Mouse (Mus musculus) embryonic facial prominence, embryonic 12.5 days (tissue): ENCODE measurements around the gene Abcb8. TPM values are rescaled to one million over a fixed set of nuclear protein-coding genes. Genes with fewer than 3 reads are reported as not detected.

Experiments
- ATAC-seq: fragments of 200-750 bp; cut with Nextera tagmentation; 2 replicates; pipeline ENCODE4 v1.8.0; 2017; ENCODE audit not compliant: insufficient number of reproducible peaks, insufficient read depth, low FRiP score, low TSS enrichment
- H3K27ac ChIP-seq: fragments of 300-500 bp; sonication (generic); 2 replicates; pipeline ENCODE4 v1.5.1; 2016; ENCODE audit warnings: mild to moderate bottlenecking
- H3K27me3 ChIP-seq: fragments of 300-500 bp; sonication (generic); 2 replicates; pipeline ENCODE4 v1.6.1; 2016; ENCODE audit warnings: mild to moderate bottlenecking, moderate library complexity
- H3K36me3 ChIP-seq: fragments of 300-500 bp; sonication (generic); 2 replicates; pipeline ENCODE4 v1.6.1; 2016; ENCODE audit warnings: mild to moderate bottlenecking
- H3K4me1 ChIP-seq: fragments of 300-500 bp; sonication (generic); 2 replicates; pipeline ENCODE4 v1.6.1; 2016
- H3K4me2 ChIP-seq: fragments of 300-500 bp; sonication (generic); replicated peaks from 2 replicates; pipeline ENCODE4 v1.6.1; 2016; ENCODE audit warnings: mild to moderate bottlenecking, moderate library complexity
- H3K4me3 ChIP-seq: fragments of 300-500 bp; sonication (generic); 2 replicates; pipeline ENCODE4 v1.5.1; 2016; ENCODE audit warnings: mild to moderate bottlenecking
- H3K9ac ChIP-seq: fragments of 300-500 bp; sonication (generic); 2 replicates; pipeline ENCODE4 v1.6.1; 2016; ENCODE audit warnings: mild to moderate bottlenecking, moderate library complexity
- H3K9me3 ChIP-seq: fragments of 300-500 bp; sonication (generic); 2 replicates; pipeline ENCODE4 v1.6.1; 2016; ENCODE audit warnings: mild to moderate bottlenecking, moderate library complexity
- WGBS: fragments of 180-500 bp; shearing (Covaris S2); methylation state at CpG from one replicate; pipeline ENCODE4 v1.1.7; 2016; 5-methylcytosine and 5-hydroxymethylcytosine counted together
- polyA plus RNA-seq: library from polyadenylated mRNA; unstranded; fragments of >200 nt; fragmentation: Nextera tagmentation; extraction: Ambion mirVana; gene quantifications from 2 replicates; pipeline ENCODE4 v1.2.1, GENCODE M21; 2016

Abcb8 gene
- polyA plus RNA-seq, 1 experiment from 2014 or later, result 44.6 TPM

DNA sequence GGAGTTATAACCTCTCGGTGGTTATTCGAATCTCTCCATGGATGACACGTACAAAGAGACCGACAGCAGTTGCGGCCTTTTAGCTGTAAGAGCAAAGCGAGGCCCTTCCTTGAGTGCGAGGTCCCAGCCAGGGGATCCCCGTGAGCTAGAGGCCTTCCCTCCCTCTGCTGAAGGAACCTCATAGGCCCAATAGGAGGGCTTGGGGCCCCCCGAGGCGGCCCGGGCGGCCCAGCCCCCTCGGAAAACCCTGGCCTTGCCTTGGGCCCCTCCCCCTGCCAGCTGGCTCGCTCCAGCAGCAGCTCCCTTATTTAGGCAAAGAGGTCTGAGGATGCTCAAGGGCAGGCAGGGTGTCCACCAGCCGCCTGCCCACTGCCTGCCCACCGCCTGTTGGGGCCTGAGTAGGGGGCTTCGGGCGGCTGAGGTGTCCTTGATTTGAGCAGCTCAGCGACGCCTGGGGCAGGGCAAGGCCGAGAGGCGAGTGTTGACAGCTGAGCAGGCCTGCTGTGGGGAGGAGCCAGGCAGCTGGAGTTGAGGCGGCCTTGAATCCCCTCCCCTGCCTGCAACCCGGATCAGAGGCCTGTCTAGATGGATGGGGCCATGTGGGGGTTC lies 41.1 kb upstream of the Abcb8 start:
- peak; percentile 62 for ATAC-seq
- peaks cover 65% of the 10 kb centered on the region for H3K27me3 ChIP-seq
- no peaks in the 10 kb centered on the region for H3K36me3 ChIP-seq
- no peaks in the 10 kb centered on the region for H3K9me3 ChIP-seq
- peak overlapping the region; percentile 81 for H3K27ac ChIP-seq
- H3K9ac ChIP-seq, result peak overlapping the region; percentile 16; the same call in 1 of the 2 replicates
- H3K4me3 ChIP-seq, result peak overlapping the region; percentile 63
- peaks cover 28% of the 10 kb centered on the region for H3K4me1 ChIP-seq
- peak overlapping the region; percentile 99 for H3K4me2 ChIP-seq
- 2% methylated on average over 24 of the region's 24 CpGs for WGBS

- H3K27me3 ChIP-seq, result peaks cover 55% of the 10 kb centered on the region
- no peaks in the 10 kb centered on the region for H3K36me3 ChIP-seq
- H3K4me1 ChIP-seq, result peaks cover 28% of the 10 kb centered on the region
- no peak for ATAC-seq
- H3K4me2 ChIP-seq, result no peak overlapping the region
- WGBS, result 31% methylated on average over 4 of the region's 4 CpGs
- 0 out of 2 replicates have a peak overlapping the region, but pooled peaks have one; percentile 63 for H3K4me3 ChIP-seq
- no peak overlapping the region for H3K9ac ChIP-seq
- no peaks in the 10 kb centered on the region for H3K9me3 ChIP-seq
- H3K27ac ChIP-seq, result peak overlapping the region; percentile 81
These were observed 40.1 kb upstream of the Abcb8 start for GRCm38 (mm10) chr5:24353327-24353726.

- no peaks in the 10 kb centered on the region for H3K9me3 ChIP-seq
- no peak overlapping the region for H3K27ac ChIP-seq
- H3K4me2 ChIP-seq, result no peak overlapping the region
- H3K4me3 ChIP-seq, result no peak overlapping the region
- H3K36me3 ChIP-seq, result no peaks in the 10 kb centered on the region
- H3K4me1 ChIP-seq, result peaks cover 16% of the 10 kb centered on the region
- 58% methylated on average over 4 of the region's 4 CpGs for WGBS
- peaks cover 24% of the 10 kb centered on the region for H3K27me3 ChIP-seq
- no peak for ATAC-seq
- H3K9ac ChIP-seq, result no peak overlapping the region
These were observed 36.7 kb upstream of the Abcb8 start for GRCm38 (mm10) chr5:24356764-24357163.

DNA sequence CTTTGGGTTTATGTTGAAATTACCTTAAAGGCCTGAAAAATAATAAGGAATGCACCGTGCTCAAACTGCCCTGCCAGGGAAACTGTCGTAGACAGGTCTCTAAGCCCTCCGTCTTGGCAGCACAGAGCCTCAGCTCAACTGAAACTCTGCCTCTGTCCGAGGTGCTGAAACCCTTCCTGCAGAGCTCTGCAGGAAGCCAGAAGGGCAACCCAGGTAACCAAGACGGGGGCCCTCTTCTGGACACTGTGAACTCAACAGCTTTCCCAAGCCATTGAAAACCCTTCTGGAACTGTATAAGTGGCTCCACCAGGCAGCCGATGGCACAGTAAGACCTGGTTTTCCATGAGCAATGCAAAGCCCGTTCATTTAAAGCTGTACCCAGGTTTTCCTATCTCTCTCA lies 36.0 kb upstream of the Abcb8 start:
- Histone ChIP-seq H3K27me3 (peaks cover 21% of the 10 kb centered on the region), H3K27ac (no peak overlapping the region), H3K4me3 (no peak overlapping the region), H3K36me3 (no peaks in the 10 kb centered on the region), H3K9ac (no peak overlapping the region), H3K9me3 (no peaks in the 10 kb centered on the region), H3K4me1 (peaks cover 9% of the 10 kb centered on the region), H3K4me2 (no peak overlapping the region)
- WGBS, result 9% methylated on average over 7 of the region's 7 CpGs
- no peak for ATAC-seq

- WGBS, result 2% methylated on average over 7 of the region's 7 CpGs
These were observed 32.5 kb upstream of the Abcb8 start for GRCm38 (mm10) chr5:24360792-24361454.

GRCm38 (mm10) chr5:24363467-24363866 lies 30.0 kb upstream of the Abcb8 start:
- Histone ChIP-seq H3K4me2 (no peak overlapping the region), H3K36me3 (no peaks in the 10 kb centered on the region), H3K4me1 (no peaks in the 10 kb centered on the region), H3K9me3 (no peaks in the 10 kb centered on the region), H3K9ac (no peak overlapping the region), H3K27me3 (no peaks in the 10 kb centered on the region), H3K4me3 (no peak overlapping the region), H3K27ac (no peak overlapping the region)
- WGBS, result 74% methylated on average over 2 of the region's 2 CpGs
- no peak for ATAC-seq

More at GRCm38 (mm10) chr5:24360792-24361454, 32.5 kb upstream of the Abcb8 start:
- Histone ChIP-seq H3K27ac (no peak overlapping the region), H3K4me2 (no peak overlapping the region), H3K9me3 (no peaks in the 10 kb centered on the region), H3K4me3 (no peak overlapping the region), H3K36me3 (no peaks in the 10 kb centered on the region), H3K9ac (no peak overlapping the region), H3K4me1 (no peaks in the 10 kb centered on the region), H3K27me3 (no peaks in the 10 kb centered on the region)
- no peak; the same call in 1 of the 2 replicates for ATAC-seq

GRCm38 (mm10) chr5:24364061-24364460 lies 29.4 kb upstream of the Abcb8 start:
- Histone ChIP-seq H3K9me3 (no peaks in the 10 kb centered on the region), H3K4me3 (no peak overlapping the region), H3K27ac (no peak overlapping the region), H3K4me1 (no peaks in the 10 kb centered on the region), H3K4me2 (no peak overlapping the region), H3K9ac (no peak overlapping the region), H3K27me3 (no peaks in the 10 kb centered on the region), H3K36me3 (no peaks in the 10 kb centered on the region)
- WGBS, result 44% methylated on average over 3 of the region's 3 CpGs
- no peak for ATAC-seq

- no peak for ATAC-seq
- Histone ChIP-seq H3K9ac (no peak within 1 kb of the TSS), H3K4me1 (no peaks in the 10 kb centered on the region), H3K9me3 (no peaks in the 10 kb centered on the region), H3K27me3 (no peaks in the 10 kb centered on the region), H3K36me3 (no peaks in the 10 kb centered on the region), H3K4me3 (no peak within 1 kb of the TSS), H3K27ac (no peak within 1 kb of the TSS), H3K4me2 (no peak within 1 kb of the TSS)
- 55% methylated on average over 12 of the region's 12 CpGs for WGBS
These were observed 29.0 kb upstream of the Abcb8 start, which contains the start of gene Nos3 for GRCm38 (mm10) chr5:24364508-24364907. Gene Nos3 (plus strand): TSS chr5:24364810.

- Histone ChIP-seq H3K4me1 (no peaks in the 10 kb centered on the region), H3K9me3 (no peaks in the 10 kb centered on the region), H3K27me3 (no peaks in the 10 kb centered on the region), H3K36me3 (no peaks in the 10 kb centered on the region), H3K9ac (no peak overlapping the region), H3K27ac (no peak overlapping the region), H3K4me3 (no peak overlapping the region), H3K4me2 (no peak overlapping the region)
- 86% methylated on average over 10 of the region's 10 CpGs for WGBS
- ATAC-seq, result no peak
These were observed 28.5 kb upstream of the Abcb8 start for GRCm38 (mm10) chr5:24364963-24365362.

DNA sequence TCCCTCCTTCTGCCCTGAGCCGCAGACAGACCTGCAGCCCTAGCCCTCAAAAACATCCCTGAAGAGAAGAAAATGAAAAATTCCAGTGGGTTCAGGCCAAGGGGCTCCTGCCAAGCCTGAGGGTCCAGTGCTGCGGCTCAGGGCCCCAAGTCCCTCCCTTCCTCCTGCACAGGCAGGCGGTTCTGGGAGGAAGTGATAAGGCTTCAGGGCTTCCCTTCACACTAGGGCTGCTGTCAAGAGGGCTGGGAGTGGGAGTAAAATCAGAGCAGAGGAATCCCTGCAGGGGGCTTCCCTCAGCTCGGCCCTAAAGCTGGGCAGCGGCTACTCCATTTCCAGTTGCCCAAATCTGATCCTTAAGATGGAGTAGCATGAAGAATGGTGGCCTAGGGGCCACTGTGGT lies 27.9 kb upstream of the Abcb8 start:
- H3K4me1 ChIP-seq, result no peaks in the 10 kb centered on the region
- H3K4me3 ChIP-seq, result no peak overlapping the region
- H3K4me2 ChIP-seq, result no peak overlapping the region
- no peak overlapping the region for H3K9ac ChIP-seq
- no peaks in the 10 kb centered on the region for H3K36me3 ChIP-seq
- no peak for ATAC-seq
- 29% methylated on average over 5 of the region's 5 CpGs for WGBS
- no peak overlapping the region for H3K27ac ChIP-seq
- no peaks in the 10 kb centered on the region for H3K9me3 ChIP-seq
- no peaks in the 10 kb centered on the region for H3K27me3 ChIP-seq

DNA sequence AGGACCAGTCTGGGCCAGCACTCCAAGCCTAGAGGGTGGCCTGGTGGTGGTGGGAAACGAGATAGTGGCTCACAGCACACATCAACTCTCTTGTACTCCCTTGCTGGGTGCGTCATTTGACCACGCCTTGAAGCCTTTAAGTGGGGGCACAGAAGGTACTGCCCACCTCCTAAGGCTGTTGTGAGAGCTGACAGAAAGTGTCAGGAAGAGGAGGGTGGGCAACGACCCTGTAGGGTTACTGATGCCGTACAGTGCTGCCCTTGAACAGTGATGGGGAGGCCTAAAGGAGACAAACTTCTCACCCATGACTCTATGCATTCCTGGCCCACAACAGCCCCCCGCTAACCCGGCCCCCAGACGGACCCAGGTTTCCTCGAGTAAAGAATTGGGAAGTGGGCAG lies 27.0 kb upstream of the Abcb8 start:
- ATAC-seq, result no peak

GRCm38 (mm10) chr5:24369767-24370166 lies 23.7 kb upstream of the Abcb8 start:
- no peak for ATAC-seq
- Histone ChIP-seq H3K27me3 (no peaks in the 10 kb centered on the region), H3K9ac (no peak overlapping the region), H3K4me3 (no peak overlapping the region), H3K9me3 (no peaks in the 10 kb centered on the region), H3K4me2 (no peak overlapping the region), H3K27ac (no peak overlapping the region), H3K36me3 (no peaks in the 10 kb centered on the region), H3K4me1 (no peaks in the 10 kb centered on the region)
- WGBS, result 72% methylated on average over 9 of the region's 9 CpGs

More for the DNA sequence above, 27.0 kb upstream of the Abcb8 start:
- no peak overlapping the region for H3K27ac ChIP-seq
- no peak overlapping the region for H3K4me2 ChIP-seq
- 80% methylated on average over 9 of the region's 9 CpGs for WGBS
- no peaks in the 10 kb centered on the region for H3K4me1 ChIP-seq
- H3K36me3 ChIP-seq, result no peaks in the 10 kb centered on the region
- no peak overlapping the region for H3K4me3 ChIP-seq
- no peaks in the 10 kb centered on the region for H3K27me3 ChIP-seq
- no peak overlapping the region for H3K9ac ChIP-seq
- H3K9me3 ChIP-seq, result no peaks in the 10 kb centered on the region
